In the genomic region with DNA sequence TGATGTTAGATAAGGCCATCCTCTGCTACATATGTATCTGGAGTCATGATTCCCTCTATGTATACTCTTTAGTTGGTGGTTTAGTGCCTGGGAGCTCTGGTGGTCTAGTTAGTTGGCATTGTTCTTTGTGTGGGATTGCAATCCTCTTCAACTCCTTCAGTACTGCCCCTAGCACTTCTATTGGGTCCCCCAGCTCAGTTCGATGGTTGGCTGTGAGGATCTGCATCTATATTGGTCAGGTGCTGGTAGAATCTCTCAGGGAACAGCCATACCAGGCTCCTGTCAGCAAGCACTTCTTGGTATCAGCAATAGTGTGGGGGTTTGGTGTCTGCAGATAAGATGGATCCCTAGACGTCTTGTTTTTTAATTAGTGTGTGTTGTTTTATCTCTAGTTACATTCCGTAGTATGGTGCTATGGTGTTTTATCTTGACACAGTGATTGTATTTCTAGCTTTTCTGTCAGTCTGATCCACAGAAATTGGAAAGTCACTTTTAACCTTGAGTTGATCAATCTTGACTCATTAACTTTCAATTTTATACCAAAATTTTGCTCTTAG, we compare ENCODE assay signal across 23 mouse cellular contexts.
DNase-seq lines count a peak whose midpoint lies in the region; ATAC-seq and TF ChIP-seq lines count a peak whose summit lies in the region.
"Had no signal": no experiment of that assay in that cellular context is flagged by ENCODE, and none has a peak within 500 bp of the region (broad histone marks: within the 10 kb centered on the region; RNA-seq: fewer than 3 reads in every experiment).

No protein-coding gene starts in this region.

- no peak for TF ChIP-seq EP300 in liver, postnatal 0 days (IDR thresholded peaks at IDR 0.05; ENCODE audit: low read depth)

- H3K9ac ChIP-seq in liver, embryonic 12.5 days: no peak overlapping the region
- no peak overlapping the region for H3K9ac ChIP-seq in liver, postnatal 0 days (replicated peaks)
- H3K9ac ChIP-seq in midbrain, embryonic 11.5 days (ENCODE audit: low read length): no peak overlapping the region
- H3K9ac ChIP-seq in midbrain, embryonic 16.5 days (ENCODE audit: low read depth, low read length): no peak overlapping the region
- H3K9ac ChIP-seq: embryonic facial prominence, embryonic 12.5 days; forebrain, embryonic 13.5 days; forebrain, embryonic 15.5 days; forebrain, postnatal 0 days had no signal

- WGBS in liver, embryonic 12.5 days (ENCODE audit: insufficient replicate concordance): 19% methylated on average over 3 of the region's 3 CpGs
- WGBS in liver, postnatal 0 days (ENCODE audit: insufficient replicate concordance): 45% methylated on average over 3 of the region's 3 CpGs
- WGBS in midbrain, embryonic 11.5 days: 83% methylated on average over 3 of the region's 3 CpGs
- WGBS in midbrain, embryonic 16.5 days: 83% methylated on average over 3 of the region's 3 CpGs

- DNase-seq in heart, adult 11 months: peak; percentile 53
- no peak for DNase-seq in heart, adult 18-20 months
- no peak for DNase-seq in liver, postnatal 0 days
- no peak for DNase-seq in midbrain, embryonic 11.5 days (ENCODE audit: low spot score, missing footprints)
- DNase-seq: adrenal gland, adult 2 months; adrenal gland, postnatal 10 days; adrenal gland, postnatal 25 days; B cell, adult 2 months; cerebellum, adult 11 months; cerebellum, adult 18-20 months; cerebellum, adult 8-10 months; cerebellum, adult 9-11 months; cerebellum, postnatal 14 days; cerebellum, postnatal 36 days; forebrain, postnatal 0 days had no signal

- H3K4me1 ChIP-seq in liver, embryonic 12.5 days: 0 out of 2 replicates have a peak, but pooled peaks cover 3% of the 10 kb centered on the region
- no peaks in the 10 kb centered on the region for H3K4me1 ChIP-seq in liver, postnatal 0 days (ENCODE audit: insufficient read depth)
- no peaks in the 10 kb centered on the region for H3K4me1 ChIP-seq in midbrain, embryonic 11.5 days (ENCODE audit: control insufficient read depth, insufficient read depth, low read length)
- no peaks in the 10 kb centered on the region for H3K4me1 ChIP-seq in midbrain, embryonic 16.5 days (ENCODE audit: control insufficient read depth, insufficient read depth, low read length)
- H3K4me1 ChIP-seq: embryonic facial prominence, embryonic 10.5 days; embryonic facial prominence, embryonic 12.5 days; forebrain, embryonic 13.5 days; forebrain, embryonic 15.5 days had no signal

- TF ChIP-seq CTCF in liver, postnatal 0 days (IDR thresholded peaks at IDR 0.05; ENCODE audit: low read depth): no peak

- no peak overlapping the region for H3K4me3 ChIP-seq in liver, embryonic 12.5 days
- H3K4me3 ChIP-seq in liver, postnatal 0 days (ENCODE audit: low read depth, low read length): no peak overlapping the region
- no peak overlapping the region for H3K4me3 ChIP-seq in midbrain, embryonic 11.5 days (ENCODE audit: low read depth, low read length)
- H3K4me3 ChIP-seq in midbrain, embryonic 16.5 days (ENCODE audit: low read depth, low read length): no peak overlapping the region
- H3K4me3 ChIP-seq: embryonic facial prominence, embryonic 10.5 days; embryonic facial prominence, embryonic 12.5 days; forebrain, embryonic 13.5 days; forebrain, embryonic 15.5 days had no signal

- ATAC-seq in liver, embryonic 12.5 days: peak; percentile 42; the same call in 1 of the 2 replicates
- ATAC-seq in liver, postnatal 0 days: no peak
- 0 out of 2 replicates have a peak, but pooled peaks have one; percentile 7 for ATAC-seq in midbrain, embryonic 11.5 days (ENCODE audit: low FRiP score)
- no peak for ATAC-seq in midbrain, embryonic 16.5 days
- ATAC-seq: CD4-positive, CD25-positive, alpha-beta regulatory T cell, adult 4 months; forebrain, embryonic 13.5 days; forebrain, embryonic 15.5 days; forebrain, postnatal 0 days had no signal

- H3K27ac ChIP-seq in liver, embryonic 12.5 days: no peak overlapping the region
- no peak overlapping the region for H3K27ac ChIP-seq in liver, postnatal 0 days (ENCODE audit: low read depth)
- H3K27ac ChIP-seq in midbrain, embryonic 11.5 days (ENCODE audit: low read depth, low read length): no peak overlapping the region
- H3K27ac ChIP-seq in midbrain, embryonic 16.5 days (ENCODE audit: low read length): no peak overlapping the region
- H3K27ac ChIP-seq: embryonic facial prominence, embryonic 10.5 days; embryonic facial prominence, embryonic 12.5 days; forebrain, embryonic 13.5 days; forebrain, embryonic 15.5 days had no signal

- H3K9me3 ChIP-seq in liver, embryonic 12.5 days (replicated peaks): no peaks in the 10 kb centered on the region
- no peaks in the 10 kb centered on the region for H3K9me3 ChIP-seq in liver, postnatal 0 days (ENCODE audit: low read length)
- H3K9me3 ChIP-seq in midbrain, embryonic 11.5 days (ENCODE audit: control insufficient read depth, low read length): no peaks in the 10 kb centered on the region
- 0 out of 2 replicates have a peak, but pooled peaks cover 4% of the 10 kb centered on the region for H3K9me3 ChIP-seq in midbrain, embryonic 16.5 days (replicated peaks; ENCODE audit: control insufficient read depth, low read length, poor library complexity, severe bottlenecking)
- H3K9me3 ChIP-seq: embryonic facial prominence, embryonic 10.5 days; embryonic facial prominence, embryonic 12.5 days; forebrain, embryonic 13.5 days; forebrain, embryonic 15.5 days had no signal

- H3K27me3 ChIP-seq in liver, embryonic 12.5 days (replicated peaks): no peaks in the 10 kb centered on the region
- no peaks in the 10 kb centered on the region for H3K27me3 ChIP-seq in liver, postnatal 0 days (ENCODE audit: insufficient read depth, low read length)
- H3K27me3 ChIP-seq in midbrain, embryonic 11.5 days (ENCODE audit: control insufficient read depth, insufficient read depth, low read length): no peaks in the 10 kb centered on the region
- no peaks in the 10 kb centered on the region for H3K27me3 ChIP-seq in midbrain, embryonic 16.5 days (ENCODE audit: control insufficient read depth, insufficient read depth, low read depth, low read length)
- H3K27me3 ChIP-seq: CH12.LX; embryonic facial prominence, embryonic 12.5 days; forebrain, embryonic 13.5 days; forebrain, embryonic 15.5 days had no signal

- H3K36me3 ChIP-seq in liver, embryonic 12.5 days: no peaks in the 10 kb centered on the region
- no peaks in the 10 kb centered on the region for H3K36me3 ChIP-seq in liver, postnatal 0 days (replicated peaks; ENCODE audit: insufficient read depth, low read length)
- no peaks in the 10 kb centered on the region for H3K36me3 ChIP-seq in midbrain, embryonic 11.5 days (ENCODE audit: control insufficient read depth, insufficient read depth, low read length)
- H3K36me3 ChIP-seq in midbrain, embryonic 16.5 days (ENCODE audit: control insufficient read depth, insufficient read depth, low read length): no peaks in the 10 kb centered on the region
- H3K36me3 ChIP-seq: embryonic facial prominence, embryonic 10.5 days; embryonic facial prominence, embryonic 12.5 days; forebrain, embryonic 15.5 days had no signal

- H3K4me2 ChIP-seq in liver, embryonic 12.5 days: no peak overlapping the region
- no peak overlapping the region for H3K4me2 ChIP-seq in liver, postnatal 0 days (ENCODE audit: low read depth, low read length)
- no peak overlapping the region for H3K4me2 ChIP-seq in midbrain, embryonic 11.5 days
- no peak overlapping the region for H3K4me2 ChIP-seq in midbrain, embryonic 16.5 days (ENCODE audit: low read length)
- H3K4me2 ChIP-seq: embryonic facial prominence, embryonic 12.5 days; forebrain, embryonic 13.5 days; forebrain, embryonic 15.5 days had no signal

Comparison
In these comparisons a context has a peak if more than half of its experiments do, and no peak if none do; other contexts are left out.
1. ATAC-seq: peak in liver, embryonic 12.5 days (single experiment) and midbrain, embryonic 11.5 days (single experiment); none in liver, postnatal 0 days (single experiment) and midbrain, embryonic 16.5 days (single experiment).